Mouse (Mus musculus) adrenal gland, postnatal 10 days (tissue): Measurements from ENCODE around the gene Heg1. TPM values are rescaled to one million over a fixed set of nuclear protein-coding genes. Genes with fewer than 3 reads are reported as not detected.
A peak's percentile ranks its signal among the peaks of the same experiment; 100 is the strongest.

ENCODE experiments used
- DNase-seq: peaks from one replicate; pipeline ENCODE4 v3.0.0; 2021; ENCODE audit warnings: mixed read lengths
- total RNA-seq, 2 experiments: library from RNA; stranded (reverse); gene quantifications; 2 replicates each; pipeline ENCODE4 v1.2.3; 2021

Gene Heg1
- total RNA-seq, 2 experiments from 2014 or later: 83.8 to 95.3 TPM

DNA sequence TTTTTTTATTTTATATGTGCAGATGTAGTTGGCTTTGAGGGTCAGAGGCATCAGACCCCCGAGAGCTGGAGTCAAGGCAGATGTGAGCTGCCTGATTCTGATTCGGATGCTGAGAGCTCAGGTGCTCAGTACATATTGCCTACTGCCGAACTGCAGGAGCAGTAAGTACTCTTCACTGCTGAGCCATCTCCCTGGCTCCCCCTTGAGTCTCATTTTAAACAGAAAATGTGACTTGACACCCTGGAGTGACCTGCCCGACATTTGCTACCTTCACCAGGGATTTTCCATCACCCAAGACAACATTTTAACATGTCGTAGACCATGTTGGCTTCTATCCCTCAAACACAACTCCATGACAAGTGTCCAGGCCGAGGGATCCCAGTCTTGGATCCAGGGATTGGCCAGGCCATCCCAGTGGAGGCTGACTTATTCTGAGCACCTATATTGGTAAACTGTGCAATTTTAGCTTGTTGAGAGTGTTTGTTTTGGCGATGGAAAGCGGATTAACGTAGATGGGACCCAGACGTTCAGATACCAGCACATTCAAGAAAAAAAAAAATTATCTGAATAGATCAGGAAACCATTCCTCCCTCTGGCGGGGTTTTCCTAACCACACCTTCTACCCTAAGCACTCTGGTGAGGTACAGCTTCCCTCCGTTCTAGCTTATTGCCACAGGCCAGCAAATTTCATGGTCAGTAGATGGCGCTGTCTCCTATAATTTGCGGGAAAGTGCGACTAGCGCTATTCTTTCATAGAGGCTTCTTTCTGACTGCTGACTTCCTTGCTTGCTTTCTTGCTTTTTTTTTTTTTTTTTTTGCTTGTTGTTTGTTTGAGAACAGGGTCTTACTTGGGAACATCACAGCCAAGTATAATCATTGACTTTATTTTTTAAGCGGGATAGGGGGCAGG lies 136.4 kb downstream of the Heg1 start:
- peak; percentile 94 for DNase-seq

Other genes starting within 250 kb of the Heg1 start
- 1 to 10 TPM in 1 of 2 experiments, under 1 TPM in 1; 0.63 to 1.3 TPM for gene Slc12a8, start 167.0 kb upstream of the Heg1 start, total RNA-seq
- gene Muc13, start 109.7 kb downstream of the Heg1 start, total RNA-seq: under 1 TPM; 0.09 to 0.18 TPM
- gene Itgb5, start 145.3 kb downstream of the Heg1 start, total RNA-seq: 100 to 1,000 TPM; 106 to 114 TPM